Mouse (Mus musculus) heart, postnatal 36 days (tissue): ENCODE results near the gene Usp7. TPM values are rescaled to one million over a fixed set of nuclear protein-coding genes. Genes with fewer than 3 reads are reported as not detected.

Experiments
- DNase-seq, 2 experiments: peaks; one replicate each; pipeline ENCODE4 v3.0.0; 2021 to 2022
- intact Hi-C: fragments of 180-260 bp; cut with DNase I; formaldehyde crosslinking; loops from one replicate; pipeline ENCODE4 v1.15.1; 2025
- total RNA-seq, 2 experiments: library from RNA; stranded (reverse); gene quantifications; 2 replicates each; pipeline ENCODE4 v1.2.3; 2021

Gene Usp7
- total RNA-seq = 10 to 100 TPM; 49.3 to 50.9 TPM

DNA sequence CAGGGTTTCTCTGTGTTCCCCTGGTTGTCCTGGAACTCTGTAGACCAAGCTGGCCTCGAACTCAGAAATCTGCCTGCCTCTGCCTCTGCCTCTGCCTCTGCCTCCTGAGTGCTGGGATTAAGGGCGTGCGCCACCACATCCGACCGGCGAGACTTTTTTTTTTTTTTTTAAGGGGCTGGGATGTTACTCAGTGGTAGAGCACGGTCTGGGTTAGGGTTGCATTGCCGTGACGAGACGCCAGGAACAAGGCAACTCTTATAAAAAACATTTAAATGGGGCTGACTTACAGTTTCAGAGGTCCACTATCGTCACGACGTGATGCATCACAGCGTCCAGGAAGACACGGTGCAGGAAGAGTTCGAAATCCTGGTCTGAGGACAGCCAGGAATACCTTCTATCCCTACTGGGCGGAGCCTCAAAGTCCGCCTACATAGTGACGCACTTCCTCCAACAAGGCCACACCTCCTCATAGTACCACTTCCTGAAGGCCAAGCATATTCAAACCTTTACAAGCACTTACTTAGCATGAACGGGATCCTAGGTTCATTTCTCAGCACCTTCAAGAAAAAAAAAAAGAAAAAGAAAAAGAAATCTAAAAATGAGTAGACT is at the start of gene Usp7:
Usp7 (minus strand) TSS at position 360 of the 609 bp plus-strand sequence.
- DNase-seq = no peak
- intact Hi-C loops = no loop called here

DNA sequence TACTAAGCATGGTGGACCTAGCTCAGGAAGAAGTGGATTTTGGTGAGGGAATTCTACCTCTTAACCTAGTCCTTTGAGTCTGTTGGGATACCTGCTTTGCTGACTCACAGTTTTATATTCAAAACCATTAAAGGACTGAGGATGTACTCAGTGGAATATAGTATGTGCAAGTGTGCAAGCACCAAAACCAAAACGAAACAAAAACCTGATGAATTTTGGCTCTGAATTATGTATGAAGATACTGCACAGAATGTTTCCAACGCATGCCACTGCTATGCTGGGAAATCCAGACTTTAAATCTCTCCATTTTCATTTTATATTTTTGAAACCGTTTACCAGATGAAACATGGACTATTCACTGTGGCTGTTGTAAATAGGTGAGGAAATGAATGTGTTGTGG is 48.4 kb upstream of the Usp7 start:
- DNase-seq = no peak
- intact Hi-C loops = no loop called here

DNA sequence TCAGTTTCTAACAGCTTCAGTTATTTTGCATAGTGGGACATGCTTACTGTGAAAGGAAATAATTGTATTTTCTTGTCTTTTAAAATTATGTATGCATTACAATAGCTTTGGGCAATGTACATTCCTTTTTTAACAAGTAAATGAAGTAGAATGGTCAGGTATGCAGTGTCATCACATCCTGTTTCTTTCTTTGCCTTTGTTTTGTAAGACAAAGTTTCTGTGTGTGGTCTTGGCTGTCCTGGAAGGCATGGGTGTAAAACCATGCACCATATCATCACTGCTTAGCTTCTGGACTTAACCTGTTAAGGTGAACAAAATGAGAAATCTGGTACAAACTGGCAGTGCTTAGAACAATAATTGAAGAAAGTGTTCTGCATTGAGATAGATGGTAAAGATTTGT is 46.8 kb upstream of the Usp7 start:
- DNase-seq = no peak
- intact Hi-C loops = no loop called here

DNA sequence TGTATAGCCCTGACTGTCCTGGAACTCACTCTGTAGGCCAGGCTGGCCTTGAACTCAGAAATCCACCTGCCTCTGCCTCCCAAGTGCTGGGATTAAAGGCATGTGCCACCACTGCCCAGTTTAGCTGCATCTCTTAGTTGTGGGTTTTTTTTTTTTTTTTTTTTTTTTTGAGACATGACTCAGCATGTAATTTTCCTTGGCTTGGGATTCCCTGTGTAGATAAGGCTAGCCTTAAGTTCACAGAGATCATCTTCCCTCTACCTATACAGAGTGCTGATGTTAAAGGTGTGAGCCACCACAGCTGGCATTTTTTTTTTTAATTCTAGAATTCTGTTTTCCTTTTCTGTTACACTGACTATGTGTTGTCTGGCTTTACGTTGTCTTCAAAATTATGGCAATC is 45.5 kb upstream of the Usp7 start:
- DNase-seq = no peak
- intact Hi-C loops = no loop called here

DNA sequence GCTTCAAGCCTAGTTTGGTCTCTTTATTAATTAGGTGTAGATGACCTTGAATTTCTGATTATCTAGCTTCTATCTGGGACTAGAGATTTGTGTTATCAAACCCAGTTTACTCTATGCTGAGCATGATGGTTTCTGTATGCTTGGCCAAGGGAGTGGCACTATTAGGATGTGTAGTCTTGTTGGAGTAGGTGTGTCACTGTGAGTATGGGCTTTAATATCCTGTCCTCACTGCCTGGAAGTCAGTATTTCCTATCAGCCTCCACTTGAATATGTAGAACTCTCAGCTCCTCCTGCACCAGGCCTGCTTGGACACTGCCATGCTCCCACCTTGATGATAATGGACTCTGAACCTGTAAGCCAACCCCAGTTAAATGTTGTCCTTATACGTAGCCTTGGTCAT is 44.8 kb upstream of the Usp7 start:
- intact Hi-C loops = no loop called here
- no peak for DNase-seq

DNA sequence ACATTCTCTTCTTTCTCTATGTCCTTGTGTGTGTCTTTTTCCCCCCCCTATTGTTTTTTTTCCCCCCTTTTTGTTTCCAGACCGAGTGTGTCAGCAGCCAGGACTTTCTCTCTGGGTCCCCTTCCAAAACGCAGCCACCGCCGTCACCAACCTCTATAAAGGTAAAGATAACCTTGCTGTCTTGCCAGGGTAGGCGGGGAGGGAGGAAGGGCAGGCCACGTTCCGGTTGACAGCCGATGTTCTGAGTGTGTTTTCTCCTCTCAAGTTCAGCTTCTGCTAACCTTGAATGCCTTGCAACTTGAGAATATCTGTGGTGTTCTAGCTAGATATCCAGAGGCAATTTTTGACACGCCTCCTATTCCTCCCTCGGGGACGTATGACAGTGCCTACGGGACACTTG is 39.1 kb upstream of the Usp7 start:
- intact Hi-C loops = loop anchor here (2.0 kb wide), 1 partner anchor 92 kb away; no protein-coding TSS in a partner anchor
- DNase-seq = peak in 1 of 2 experiments; percentile 26

DNA sequence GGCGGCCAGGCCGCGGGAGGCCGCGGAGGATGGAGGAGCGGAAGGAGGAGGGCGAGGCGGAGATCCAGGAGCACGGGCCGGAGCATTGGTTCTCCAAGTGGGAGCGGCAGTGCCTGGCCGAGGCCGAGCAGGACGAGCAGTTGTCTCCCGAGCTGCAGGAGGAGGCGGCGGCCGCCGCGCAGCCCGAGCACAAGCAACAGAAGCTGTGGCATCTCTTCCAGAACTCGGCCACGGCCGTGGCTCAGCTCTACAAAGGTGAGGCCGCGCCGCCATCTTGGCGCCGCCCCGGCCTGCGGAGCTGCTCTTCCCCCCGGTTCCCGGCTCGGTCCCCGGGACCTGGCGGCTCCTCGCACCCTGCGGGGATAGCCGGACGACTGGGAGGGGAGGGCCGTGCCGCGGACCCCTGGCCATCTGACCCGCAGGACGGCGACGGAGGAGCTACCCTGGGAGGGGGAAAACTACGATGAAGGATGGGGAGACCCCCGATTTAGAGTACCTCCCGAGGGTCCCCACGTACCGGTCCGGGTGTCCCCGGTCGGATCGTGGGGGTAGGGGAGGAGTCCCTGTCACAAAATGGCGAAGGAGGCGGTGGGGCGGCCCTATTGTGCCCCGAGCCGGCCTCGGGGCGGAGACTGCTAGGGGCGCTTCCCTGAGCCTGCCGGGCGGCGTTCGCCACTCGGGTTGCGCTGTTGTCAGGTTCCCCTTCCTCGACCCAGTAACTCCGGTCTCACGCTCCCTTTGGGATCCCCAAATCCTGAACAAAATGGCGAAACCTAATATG is 38.5 kb upstream of the Usp7 start:
- peak; percentile 76 to 83 for DNase-seq
- intact Hi-C loops = loop anchor here (2.0 kb wide), 1 partner anchor 92 kb away; no protein-coding TSS in a partner anchor

DNA sequence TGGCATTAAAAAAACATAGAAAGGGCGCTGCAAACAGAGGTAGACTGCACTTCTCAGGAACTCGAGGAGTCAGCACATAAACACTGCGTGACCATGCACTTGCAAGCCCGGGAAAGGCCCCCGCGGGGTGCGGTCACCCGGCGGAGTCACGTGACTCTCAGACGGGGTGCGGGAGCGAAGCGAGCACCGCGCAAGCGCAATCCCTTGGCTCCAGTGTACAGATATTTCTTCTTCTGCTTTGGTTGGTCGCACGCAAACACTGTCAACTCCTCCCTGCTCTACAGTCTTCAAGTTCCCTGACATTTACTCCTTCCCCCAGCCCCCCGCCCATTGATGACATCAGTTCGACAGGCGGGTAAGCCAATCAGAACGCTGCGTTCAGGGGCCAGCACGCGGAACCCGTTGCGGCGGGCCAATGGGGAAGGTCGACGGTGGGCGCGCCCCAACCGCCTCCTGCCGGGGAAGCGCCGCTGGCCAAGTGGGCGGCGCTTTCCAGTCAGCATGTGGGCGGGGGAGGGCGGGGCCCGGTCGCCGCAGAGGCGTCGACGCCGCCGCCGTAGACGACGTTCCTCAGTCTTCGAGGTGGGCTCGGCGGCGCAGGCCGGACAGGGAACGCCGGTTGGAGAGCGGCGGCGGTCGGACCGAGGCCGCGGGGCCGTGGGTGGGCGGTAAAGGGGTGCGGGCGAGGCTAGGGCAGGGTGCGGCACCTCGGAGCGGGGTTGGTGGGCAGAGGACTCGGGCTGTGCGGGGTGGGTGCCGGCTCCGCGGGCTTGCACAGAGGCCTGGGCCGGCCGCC is 37.7 kb upstream of the Usp7 start, which contains the start of gene 1810013L24Rik:
1810013L24Rik (plus strand) TSS at position 537 of the 796 bp plus-strand sequence.
- intact Hi-C loops = loop anchor here (1.0 to 5.0 kb wide), 3 partner anchors 35 to 192 kb away; partner anchors contain the start of genes Pmm2 and Tmem186
- DNase-seq = peak; percentile 95 to 96

DNA sequence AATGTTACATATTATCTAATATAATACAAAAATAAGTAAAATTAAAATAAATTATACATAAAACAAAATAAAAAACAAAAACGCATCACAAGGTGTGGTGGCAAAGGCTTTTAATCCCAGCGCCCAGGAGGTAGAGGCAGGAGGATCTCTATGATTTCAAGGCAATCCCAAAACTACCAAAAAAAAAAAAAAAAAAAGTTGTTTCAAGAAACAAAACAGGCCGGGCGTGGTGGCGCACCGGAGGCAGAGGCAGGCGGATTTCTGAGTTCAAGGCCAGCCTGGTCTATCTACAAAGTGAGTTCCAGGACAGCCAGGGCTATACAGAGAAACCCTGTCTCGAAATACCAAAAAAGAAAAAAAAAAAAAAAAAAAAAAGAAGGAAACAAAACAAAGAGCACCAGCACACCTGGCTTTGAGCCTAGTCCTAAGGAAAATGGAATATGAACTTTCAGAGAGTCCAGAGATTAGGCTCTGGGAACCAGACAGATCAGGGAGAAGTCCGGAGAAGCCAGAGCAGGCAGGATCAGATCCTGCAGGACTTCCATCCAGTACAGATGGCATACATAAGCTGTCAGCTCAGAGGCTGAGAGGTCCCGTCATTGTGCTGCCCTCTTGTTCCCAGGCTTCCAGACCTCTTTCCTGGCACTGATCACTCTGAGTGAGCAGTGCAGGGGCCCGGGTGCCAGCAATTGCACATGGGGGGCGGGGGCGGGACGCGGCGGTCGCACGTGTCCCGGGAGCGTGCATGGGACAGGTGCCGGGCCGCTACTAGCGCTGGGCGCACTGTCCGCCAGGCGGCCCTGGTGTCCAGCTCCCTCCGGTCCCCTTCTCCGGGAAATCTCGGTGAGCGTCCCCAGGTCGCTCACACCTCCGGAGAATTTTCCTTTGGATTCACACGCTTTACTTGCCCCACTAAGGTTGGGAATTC is 36.8 kb upstream of the Usp7 start:
- intact Hi-C loops = loop anchor here (1.0 to 5.0 kb wide), 2 partner anchors 35 to 192 kb away; partner anchors contain the start of genes Pmm2 and Tmem186

DNA sequence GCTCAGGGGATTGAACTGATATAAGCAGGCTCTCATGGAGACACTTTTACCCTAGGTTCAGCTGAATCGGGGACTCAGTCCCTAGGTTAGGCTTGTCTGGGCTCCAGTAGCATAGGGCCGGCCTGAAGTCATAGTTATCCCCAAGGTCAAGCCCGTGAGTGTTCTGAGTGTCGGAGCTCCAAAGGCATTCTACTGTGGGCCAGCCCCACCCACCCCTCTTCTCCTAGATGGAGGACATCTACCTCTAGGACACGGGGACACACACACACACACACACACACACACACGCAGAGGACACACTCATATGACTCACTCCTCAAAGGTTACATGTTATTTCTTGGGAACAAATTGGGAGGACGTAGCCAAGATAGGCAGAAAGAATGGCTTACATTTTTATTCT is 35.3 kb upstream of the Usp7 start:
- DNase-seq = no peak
- intact Hi-C loops = loop anchor here (5.0 kb wide), 1 partner anchor 190 kb away; the partner anchor contains the start of genes Pmm2 and Tmem186

More for the DNA sequence above, 36.8 kb upstream of the Usp7 start:
- DNase-seq = peak in 1 of 2 experiments; percentile 76

DNA sequence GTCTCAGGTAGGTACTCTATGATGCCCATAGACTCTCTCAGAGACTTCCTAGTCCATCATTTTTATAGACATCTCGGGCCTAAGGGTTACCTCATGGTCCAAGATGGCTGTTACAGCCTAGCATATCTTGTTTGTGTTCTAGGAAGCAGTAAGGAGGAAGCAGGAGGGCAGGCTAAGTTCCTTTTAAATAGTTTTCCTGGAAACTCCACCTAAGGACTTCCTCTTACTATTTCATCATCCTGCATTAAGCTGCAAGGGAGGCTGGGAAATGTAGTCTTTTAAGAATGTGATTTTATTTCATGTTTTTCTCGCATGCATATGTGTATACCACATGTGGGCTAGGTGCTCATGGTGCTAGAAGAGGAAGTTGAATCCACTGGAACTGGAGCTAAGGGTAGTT is 31.6 kb upstream of the Usp7 start:
- intact Hi-C loops = no loop called here

DNA sequence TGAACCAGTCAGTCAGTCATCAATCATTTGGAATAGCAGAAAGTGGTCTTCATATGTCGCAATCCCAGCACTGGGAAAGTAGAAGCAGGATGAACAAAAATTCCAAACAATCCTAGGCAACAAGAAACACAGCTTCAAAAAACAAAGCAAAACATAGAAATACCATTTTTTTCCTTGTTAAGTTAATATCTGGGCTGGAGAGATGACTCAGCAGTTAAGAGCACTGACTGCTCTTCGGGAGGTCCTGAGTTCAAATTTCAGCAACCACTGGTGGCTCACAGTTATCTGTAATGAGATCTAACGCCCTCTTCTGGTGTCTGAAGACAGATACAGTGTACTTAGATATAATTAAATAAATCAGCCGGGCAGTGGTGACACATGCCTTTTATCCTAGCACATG is 30.5 kb upstream of the Usp7 start:
- intact Hi-C loops = no loop called here
- no peak for DNase-seq

More for the DNA sequence above, 31.6 kb upstream of the Usp7 start:
- DNase-seq = no peak

DNA sequence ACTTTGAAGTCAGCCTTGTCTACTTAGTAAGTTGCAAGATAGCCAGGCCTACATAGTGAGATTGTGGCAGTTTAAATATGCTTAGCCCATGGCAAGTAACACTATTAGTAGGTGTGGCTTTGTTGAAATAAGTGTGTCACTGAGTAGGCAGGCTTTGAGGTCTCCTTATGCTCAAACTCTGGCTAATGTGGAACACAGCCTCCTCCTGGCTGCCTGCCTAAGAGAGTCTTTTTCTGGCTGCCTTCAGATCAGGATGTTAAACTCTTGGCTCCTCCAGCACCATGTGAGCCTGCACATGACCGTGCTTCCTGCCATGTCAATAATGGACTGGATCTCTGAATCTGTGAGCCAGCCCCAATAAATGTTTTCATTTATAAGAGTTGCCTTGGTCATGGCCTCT is 29.3 kb upstream of the Usp7 start:
- intact Hi-C loops = no loop called here
- DNase-seq = peak; percentile 36 to 40

DNA sequence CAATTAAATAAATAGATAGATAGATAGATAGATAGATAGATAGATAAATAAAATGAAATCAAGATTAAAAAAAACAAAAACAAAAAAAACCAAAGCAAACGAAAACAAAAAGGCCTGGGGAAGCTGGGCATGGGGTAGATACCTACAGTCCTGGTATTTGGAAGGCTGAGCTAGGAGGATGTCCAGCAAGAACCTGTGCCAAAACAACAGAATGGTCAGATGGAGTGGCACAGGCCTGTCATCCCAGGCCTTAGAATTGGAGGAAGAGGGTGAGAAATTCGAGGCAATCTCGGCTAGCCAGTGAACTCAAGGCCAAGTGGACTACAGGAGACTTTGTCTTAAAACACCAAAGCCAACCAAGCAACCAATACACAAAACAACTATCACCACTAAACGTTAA is 25.8 kb upstream of the Usp7 start:
- intact Hi-C loops = no loop called here
- no peak for DNase-seq

DNA sequence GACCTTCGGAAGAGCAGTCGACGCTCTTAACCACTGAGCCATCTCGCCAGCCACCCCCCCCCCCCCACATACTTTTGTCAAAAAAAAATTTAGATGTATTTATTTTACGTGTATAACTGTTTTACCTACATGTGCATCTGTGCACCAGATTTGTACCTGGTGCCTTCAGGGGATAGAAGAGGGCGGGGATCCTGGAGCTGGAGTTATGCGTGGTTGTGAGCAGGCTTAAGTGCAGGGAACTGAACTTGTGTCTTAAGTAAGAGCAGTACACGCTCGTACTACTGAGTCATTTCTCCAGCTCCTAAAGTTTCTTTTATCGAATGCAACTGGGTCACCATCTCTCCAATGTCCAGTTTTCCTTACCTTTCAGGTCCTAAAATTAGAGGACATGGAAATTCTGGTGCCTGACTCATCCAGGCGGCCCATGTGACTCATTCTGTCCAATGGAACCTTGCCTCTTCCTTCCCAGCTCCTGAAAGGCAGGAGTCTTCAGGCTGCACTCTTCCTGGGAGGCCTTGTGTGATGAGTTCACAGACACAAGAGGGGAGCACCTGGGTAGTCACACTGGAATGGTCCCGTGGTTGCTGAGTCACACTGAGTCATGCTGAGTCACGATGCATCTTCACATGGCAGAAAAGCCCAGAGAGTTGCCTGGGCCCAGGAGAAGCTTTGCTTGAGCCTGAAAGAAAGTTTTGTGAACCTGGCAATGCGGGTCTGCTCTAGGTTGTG is 18.5 kb upstream of the Usp7 start:
- intact Hi-C loops = no loop called here
- DNase-seq = no peak

DNA sequence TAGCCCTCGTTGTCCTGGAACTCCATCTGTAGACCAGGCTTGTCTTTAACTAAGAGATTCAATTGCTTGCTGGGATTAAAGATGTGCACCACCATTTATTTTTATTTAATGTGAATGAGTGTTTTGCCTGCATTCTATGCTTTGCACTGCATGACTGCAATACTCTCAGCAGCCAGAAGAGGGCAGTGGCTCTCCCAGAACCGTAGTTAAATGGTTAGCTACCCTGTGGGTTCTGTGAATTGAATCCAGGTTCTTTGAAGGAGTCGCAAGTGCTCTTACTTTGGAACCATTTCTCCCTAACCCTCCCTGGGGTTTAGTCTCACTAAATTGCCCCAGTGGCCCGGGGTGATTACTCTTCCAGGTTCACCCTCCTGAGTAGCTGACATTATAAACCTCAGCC is 14.6 kb upstream of the Usp7 start:
- intact Hi-C loops = loop anchor here (1.0 kb wide), 1 partner anchor 63 kb away; no protein-coding TSS in a partner anchor
- DNase-seq = peak in 1 of 2 experiments; percentile 60

DNA sequence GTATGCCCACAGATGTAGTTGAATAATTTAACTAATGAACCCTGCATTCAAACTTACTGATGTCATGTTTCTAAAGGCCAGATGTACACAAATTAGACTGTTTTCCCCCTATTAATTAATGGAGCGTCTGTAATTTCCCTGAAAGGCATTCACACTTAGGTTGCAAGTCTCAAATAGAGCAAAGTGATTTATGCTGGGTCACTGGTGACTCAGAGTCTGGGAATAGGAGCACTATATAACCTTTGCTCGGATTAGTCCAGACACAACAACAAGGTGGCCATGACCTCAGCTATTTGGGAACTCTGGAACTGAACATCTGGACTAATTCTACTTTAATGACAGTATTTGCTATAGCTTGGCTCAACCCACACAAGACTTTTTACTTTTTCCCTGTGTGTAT is 3.8 kb upstream of the Usp7 start:
- intact Hi-C loops = no loop called here

DNA sequence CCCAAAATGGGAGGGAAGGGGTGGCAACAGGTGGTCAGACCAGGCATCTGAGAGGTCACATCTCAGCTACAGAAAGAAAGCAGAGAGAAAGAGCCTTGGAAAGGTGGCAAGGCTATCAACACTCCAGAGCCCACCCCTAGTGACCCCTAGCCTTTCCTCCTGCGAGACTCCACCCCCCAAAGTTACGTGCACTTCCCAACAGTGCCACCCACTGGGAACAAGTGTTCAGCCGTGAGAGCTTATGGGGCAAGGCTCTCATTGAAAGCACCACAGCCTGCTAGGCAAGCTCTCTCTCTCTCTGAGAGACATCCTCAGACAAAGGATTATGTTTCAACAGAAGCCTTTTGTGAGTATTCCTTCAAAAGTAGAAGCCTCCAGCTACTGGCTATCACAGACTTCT is 2.8 kb upstream of the Usp7 start:
- intact Hi-C loops = no loop called here
- DNase-seq = no peak

More for the DNA sequence above, 3.8 kb upstream of the Usp7 start:
- DNase-seq = no peak

DNA sequence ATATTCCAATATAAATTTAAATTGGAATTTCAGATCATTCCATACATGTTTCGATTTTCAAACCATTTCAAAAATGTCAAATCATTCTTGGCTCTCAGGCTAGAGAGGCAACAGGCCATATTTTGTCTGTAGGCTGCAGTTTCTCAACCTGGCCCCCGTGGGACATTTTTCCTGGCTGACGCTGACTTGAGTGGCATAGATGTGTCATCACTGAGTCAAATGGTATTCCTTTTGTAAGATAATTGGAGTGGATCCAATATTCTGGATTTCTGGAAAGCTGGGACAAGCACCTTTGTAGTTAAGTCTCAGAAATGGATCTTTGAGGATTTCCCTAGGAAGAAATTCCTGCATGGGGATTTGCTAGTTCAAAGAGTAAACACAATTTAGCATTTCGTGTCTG is 1.2 kb downstream of the Usp7 start:
- DNase-seq = no peak
- intact Hi-C loops = no loop called here
